Mouse (Mus musculus) ovary, postnatal 14 days (tissue): ENCODE results near the gene Rab9.
"Not testable (repeated sequence)": the region's sequence is repeated elsewhere in the genome, so short reads cannot be mapped to it uniquely, and the experiment has no call there.

Source experiments
- DNase-seq: peaks from one replicate; pipeline ENCODE4 v3.0.0; 2022; ENCODE audit warnings: low spot score

Rab9 gene

GRCm38 (mm10) chrX:166479365-166479983 lies at the start of gene Rab9:
Gene Rab9, minus strand, starts transcription at chrX:166479867.
- DNase-seq = peak; percentile 82

GRCm38 (mm10) chrX:166528126-166528525 lies 48.5 kb upstream of the Rab9 start:
- no peak for DNase-seq

GRCm38 (mm10) chrX:166525637-166526315 lies 46.1 kb upstream of the Rab9 start:
- DNase-seq = no peak

- DNase-seq = no peak
Measured at GRCm38 (mm10) chrX:166520782-166521181, 41.1 kb upstream of the Rab9 start.

- DNase-seq = no peak
Measured at GRCm38 (mm10) chrX:166518345-166518744, 38.7 kb upstream of the Rab9 start, which contains the start of gene Tceanc. Gene Tceanc, minus strand, starts transcription at chrX:166518567.

GRCm38 (mm10) chrX:166516631-166517030 lies 37.0 kb upstream of the Rab9 start:
- DNase-seq = no peak

GRCm38 (mm10) chrX:166515923-166516322 lies 36.3 kb upstream of the Rab9 start:
- DNase-seq = no peak

- DNase-seq = not testable (repeated sequence)
Measured at GRCm38 (mm10) chrX:166514035-166514434, 34.4 kb upstream of the Rab9 start.

GRCm38 (mm10) chrX:166512071-166512470 lies 32.4 kb upstream of the Rab9 start:
- no peak for DNase-seq

GRCm38 (mm10) chrX:166511107-166511506 lies 31.4 kb upstream of the Rab9 start:
- no peak for DNase-seq

GRCm38 (mm10) chrX:166509761-166510738 lies 30.4 kb upstream of the Rab9 start:
- peak; percentile 79 for DNase-seq

GRCm38 (mm10) chrX:166504421-166504820 lies 24.8 kb upstream of the Rab9 start:
- no peak for DNase-seq

- DNase-seq = no peak
Measured at GRCm38 (mm10) chrX:166499496-166500190, 20.0 kb upstream of the Rab9 start.

GRCm38 (mm10) chrX:166497771-166498170 lies 18.1 kb upstream of the Rab9 start:
- DNase-seq = no peak

- no peak for DNase-seq
Measured at GRCm38 (mm10) chrX:166495052-166495451, 15.4 kb upstream of the Rab9 start.

GRCm38 (mm10) chrX:166478631-166479364 lies 869 bp downstream of the Rab9 start:
- DNase-seq = peak; percentile 2

GRCm38 (mm10) chrX:166477393-166477792 lies 2.3 kb downstream of the Rab9 start:
- no peak for DNase-seq

- DNase-seq = no peak
Measured at GRCm38 (mm10) chrX:166472612-166473011, 7.1 kb downstream of the Rab9 start.

- no peak for DNase-seq
Measured at GRCm38 (mm10) chrX:166468321-166468720, 11.3 kb downstream of the Rab9 start.

- DNase-seq = no peak
Measured at GRCm38 (mm10) chrX:166455525-166455924, 24.1 kb downstream of the Rab9 start.

- no peak for DNase-seq
Measured at GRCm38 (mm10) chrX:166454331-166454730, 25.3 kb downstream of the Rab9 start.
